Mouse (Mus musculus) lung, embryonic 14.5 days (tissue): ENCODE measurements around the gene Ech1. TPM values are rescaled to one million over a fixed set of nuclear protein-coding genes. Genes with fewer than 3 reads are reported as not detected.

Source experiments
- ATAC-seq: fragments of 200-750 bp; cut with Nextera tagmentation; 2 replicates; pipeline ENCODE4 v1.8.0; 2017; ENCODE audit warnings: mild to moderate bottlenecking, moderate TSS enrichment, moderate library complexity; ENCODE audit not compliant: insufficient read depth
- DNase-seq: peaks from one replicate; pipeline ENCODE4 v3.0.0-alpha.2; 2015
- H3K27ac ChIP-seq: fragments of 300-500 bp; sonication (generic); 2 replicates; pipeline ENCODE4 v1.5.1; 2014; ENCODE audit warnings: low read depth, mild to moderate bottlenecking, moderate library complexity
- H3K27me3 ChIP-seq: fragments of 300-500 bp; sonication (generic); 2 replicates; pipeline ENCODE4 v1.6.1; 2014; ENCODE audit warnings: low read length, control low read depth; ENCODE audit not compliant: insufficient read depth
- H3K36me3 ChIP-seq: fragments of 300-500 bp; sonication (generic); 2 replicates; pipeline ENCODE4 v1.6.1; 2014; ENCODE audit warnings: control low read depth; ENCODE audit not compliant: insufficient read depth
- H3K4me1 ChIP-seq: fragments of 300-500 bp; sonication (generic); 2 replicates; pipeline ENCODE4 v1.6.1; 2014; ENCODE audit warnings: antibody characterized with exemption, control low read depth; ENCODE audit not compliant: insufficient read depth
- H3K4me2 ChIP-seq: fragments of 300-500 bp; sonication (generic); 2 replicates; pipeline ENCODE4 v1.6.1; 2014; ENCODE audit warnings: mild to moderate bottlenecking
- H3K4me3 ChIP-seq: fragments of 300-500 bp; sonication (generic); 2 replicates; pipeline ENCODE4 v1.5.1; 2014; ENCODE audit warnings: low read depth, low read length
- H3K9ac ChIP-seq: fragments of 300-500 bp; sonication (generic); 2 replicates; pipeline ENCODE4 v1.6.1; 2014
- H3K9me3 ChIP-seq: fragments of 300-500 bp; sonication (generic); 2 replicates; pipeline ENCODE4 v1.6.1; 2016; ENCODE audit warnings: low read depth, low read length, control low read depth
- CTCF ChIP-seq: IDR thresholded peaks from 2 replicates; pipeline ENCODE4 v1.5.1; 2016; ENCODE audit warnings: antibody characterized with exemption, low read depth
- WGBS: fragments of 180-500 bp; shearing (Covaris S2); extraction: QIAGEN DNeasy Blood & Tissue Kit; methylation state at CpG from one replicate; pipeline ENCODE4 v1.1.7; 2014; 5-methylcytosine and 5-hydroxymethylcytosine counted together
- polyA plus RNA-seq: library from polyadenylated mRNA; unstranded; fragments of >200 nt; fragmentation: Nextera tagmentation; extraction: Ambion mirVana; gene quantifications from 2 replicates; pipeline ENCODE4 v1.2.1, GENCODE M21; 2014

The Ech1 gene
- polyA plus RNA-seq, 1 experiment from 2014 or later = 127 TPM

GRCm38 (mm10) chr7:28803756-28804155 is 21.3 kb upstream of the Ech1 start:
- no peak for ATAC-seq
- Histone ChIP-seq H3K4me2 (peak overlapping the region; percentile 37), H3K4me1 (peaks cover 32% of the 10 kb centered on the region), H3K27ac (peak overlapping the region; percentile 96), H3K4me3 (no peak overlapping the region), H3K27me3 (no peaks in the 10 kb centered on the region), H3K9me3 (no peaks in the 10 kb centered on the region), H3K36me3 (no peaks in the 10 kb centered on the region), H3K9ac (no peak overlapping the region)
- TF ChIP-seq CTCF = no peak
- peak; percentile 51 for DNase-seq
- WGBS = 20% methylated on average over 4 of the region's 4 CpGs

GRCm38 (mm10) chr7:28806869-28807268 is 18.1 kb upstream of the Ech1 start:
- DNase-seq (no peak), ATAC-seq (no peak)

DNA sequence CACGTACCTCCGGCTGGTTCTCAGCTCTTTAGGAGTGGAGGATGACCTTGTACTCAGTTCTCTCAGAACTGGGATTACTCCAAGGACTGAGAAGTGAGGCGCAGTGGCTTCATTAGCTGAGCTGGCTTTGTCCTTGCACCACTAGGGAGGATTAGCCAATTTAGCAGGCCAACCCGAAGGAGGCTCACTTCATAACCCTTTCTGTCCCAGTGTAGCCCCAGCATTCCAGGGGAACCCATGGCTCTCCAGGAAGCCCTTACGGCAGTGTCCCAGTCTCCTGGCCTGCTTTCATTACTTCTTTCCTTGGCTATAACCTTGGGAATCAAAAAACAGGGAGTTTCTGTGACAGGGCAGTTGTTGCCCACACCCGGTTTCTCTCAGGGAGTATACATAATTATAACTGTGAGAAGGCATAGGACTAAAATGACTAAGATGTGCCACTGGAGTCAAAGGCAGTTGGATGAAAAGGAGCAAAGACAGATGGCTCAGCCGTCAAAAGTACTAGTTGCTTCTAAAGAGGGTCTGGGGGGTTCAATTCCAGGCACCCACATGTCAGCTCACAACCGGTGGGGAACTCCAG is 17.3 kb upstream of the Ech1 start:
- WGBS = 40% methylated on average over 6 of the region's 8 CpGs
- Histone ChIP-seq H3K36me3 (peaks cover 13% of the 10 kb centered on the region), H3K4me3 (peak overlapping the region; percentile 81), H3K27ac (peak overlapping the region; percentile 100), H3K27me3 (no peaks in the 10 kb centered on the region), H3K9ac (peak overlapping the region; percentile 91), H3K4me1 (peaks cover 24% of the 10 kb centered on the region), H3K9me3 (no peaks in the 10 kb centered on the region), H3K4me2 (peak overlapping the region; percentile 98)
- no peak for DNase-seq
- ATAC-seq = no peak
- TF ChIP-seq CTCF = no peak

More at GRCm38 (mm10) chr7:28806869-28807268, 18.1 kb upstream of the Ech1 start:
- Histone ChIP-seq H3K4me1 (peaks cover 25% of the 10 kb centered on the region), H3K9me3 (no peaks in the 10 kb centered on the region), H3K4me3 (no peak overlapping the region), H3K4me2 (no peak overlapping the region), H3K36me3 (peaks cover 4% of the 10 kb centered on the region), H3K27me3 (no peaks in the 10 kb centered on the region), H3K9ac (no peak overlapping the region), H3K27ac (no peak overlapping the region)
- peak; percentile 31 for TF ChIP-seq CTCF
- WGBS = 75% methylated on average over 4 of the region's 4 CpGs

- H3K4me3 ChIP-seq = peak within 1 kb of the TSS; percentile 81
- peak; percentile 76 for DNase-seq
- peak; percentile 12 for ATAC-seq
- H3K36me3 ChIP-seq = peaks cover 19% of the 10 kb centered on the region
- no peaks in the 10 kb centered on the region for H3K9me3 ChIP-seq
- H3K27me3 ChIP-seq = no peaks in the 10 kb centered on the region
- peak within 1 kb of the TSS; percentile 91 for H3K9ac ChIP-seq
- WGBS = 2% methylated on average over 35 of the region's 35 CpGs
- H3K4me2 ChIP-seq = peak within 1 kb of the TSS; percentile 98
- H3K27ac ChIP-seq = peak within 1 kb of the TSS; percentile 100
- no peak for TF ChIP-seq CTCF
- H3K4me1 ChIP-seq = peaks cover 18% of the 10 kb centered on the region
These were observed 16.6 kb upstream of the Ech1 start, which contains the start of gene Hnrnpl for GRCm38 (mm10) chr7:28808221-28808941. Gene Hnrnpl (plus strand): TSS chr7:28808541.

GRCm38 (mm10) chr7:28808957-28809393 is 16.0 kb upstream of the Ech1 start:
- peak; percentile 64 for ATAC-seq
- WGBS = under 1% methylated on average over 32 of the region's 32 CpGs

GRCm38 (mm10) chr7:28809401-28810089 is 15.5 kb upstream of the Ech1 start:
- H3K4me1 ChIP-seq = peaks cover 14% of the 10 kb centered on the region
- no peaks in the 10 kb centered on the region for H3K9me3 ChIP-seq
- peak overlapping the region; percentile 81 for H3K4me3 ChIP-seq
- peak overlapping the region; percentile 98 for H3K4me2 ChIP-seq
- no peaks in the 10 kb centered on the region for H3K27me3 ChIP-seq
- WGBS = under 1% methylated on average over 35 of the region's 35 CpGs
- no peak; the same call in 1 of the 2 replicates for TF ChIP-seq CTCF
- peak overlapping the region; percentile 91 for H3K9ac ChIP-seq
- DNase-seq (no peak), ATAC-seq (peak; percentile 28)
- peaks cover 31% of the 10 kb centered on the region for H3K36me3 ChIP-seq
- peak overlapping the region; percentile 100 for H3K27ac ChIP-seq

More at GRCm38 (mm10) chr7:28808957-28809393, 16.0 kb upstream of the Ech1 start:
- Histone ChIP-seq H3K4me1 (peaks cover 15% of the 10 kb centered on the region), H3K36me3 (peaks cover 25% of the 10 kb centered on the region), H3K27me3 (no peaks in the 10 kb centered on the region), H3K4me2 (peak overlapping the region; percentile 98), H3K9ac (peak overlapping the region; percentile 91), H3K4me3 (peak overlapping the region; percentile 81), H3K27ac (peak overlapping the region; percentile 100), H3K9me3 (no peaks in the 10 kb centered on the region)
- DNase-seq = peak; percentile 97
- TF ChIP-seq CTCF = no peak
